Mouse (Mus musculus) adrenal gland, adult 10 weeks (tissue): ENCODE data around the gene Olfr115. TPM values are rescaled to one million over a fixed set of nuclear protein-coding genes. Genes with fewer than 3 reads are reported as not detected.

Experiments used
- polyA plus RNA-seq: library from polyadenylated mRNA; stranded (reverse); fragments of 350-450 nt; fragmentation: Illumina TruSeq; extraction: RNeasy Lipid Tissue Mini Kit (QIAGEN cat#74804); gene quantifications from one replicate; pipeline ENCODE4 v1.2.3, GENCODE M21; 2014; ENCODE audit warnings: low read depth, low replicate concordance

The Olfr115 gene
- not detected for polyA plus RNA-seq

GRCm38 (mm10) chr17:37627009-37627408, at the start of gene Olfr115, which contains the start of gene Olfr116:
Gene Olfr115 (minus strand): TSS chr17:37627109.
Gene Olfr116 (minus strand): TSS chr17:37627199.

GRCm38 (mm10) chr17:37666688-37667087, 39.8 kb upstream of the Olfr115 start, which contains the start of gene Olfr118:
Gene Olfr118 (plus strand): TSS chr17:37666988.

GRCm38 (mm10) chr17:37663682-37664081, 36.8 kb upstream of the Olfr115 start, which contains the start of gene Olfr117:
Gene Olfr117 (minus strand): TSS chr17:37663782.

DNA sequence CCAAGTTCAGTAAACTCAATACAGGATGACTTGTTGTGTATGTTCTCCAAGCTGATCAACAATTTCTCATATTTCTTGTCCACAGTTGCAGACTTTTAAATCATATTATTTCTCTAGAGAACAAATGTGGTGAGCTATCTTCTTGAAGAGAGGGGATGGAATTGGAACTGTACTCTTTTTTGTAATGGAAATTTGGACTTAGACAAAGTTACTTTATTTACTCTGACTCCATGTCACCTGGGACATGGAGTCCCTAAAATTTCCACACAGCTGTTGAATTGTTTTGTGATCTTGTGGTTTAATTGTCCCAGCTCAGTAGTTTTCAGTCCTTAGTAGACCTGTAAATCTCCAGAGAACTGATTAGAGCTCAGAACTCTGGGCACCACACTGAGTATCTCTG, 34.3 kb downstream of the Olfr115 start, which contains the start of gene Olfr114:
Gene Olfr114, minus strand, starts transcription at position 101 of the 400 bp plus-strand sequence.

DNA sequence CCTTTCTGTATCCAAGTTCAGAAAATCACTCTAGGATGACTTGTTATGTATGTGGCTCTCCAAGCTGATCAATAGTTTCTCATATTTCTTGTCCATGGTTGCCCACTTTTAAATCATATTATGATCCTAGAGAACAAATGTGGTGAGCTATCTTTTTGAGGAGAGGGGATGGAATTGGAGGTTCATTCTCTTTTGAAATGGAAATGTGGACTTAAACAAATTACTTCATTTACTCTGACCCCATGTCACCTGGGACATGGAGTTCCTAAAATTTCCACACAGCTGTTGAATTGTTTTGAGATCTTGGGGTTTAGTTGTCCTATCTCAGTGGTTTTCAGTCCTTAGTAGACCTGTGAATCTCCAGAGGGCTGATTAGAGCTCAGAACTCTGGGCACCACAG, 49.3 kb downstream of the Olfr115 start, which contains the start of gene Olfr113:
Gene Olfr113, minus strand, starts transcription at position 101 of the 400 bp plus-strand sequence.

DNA sequence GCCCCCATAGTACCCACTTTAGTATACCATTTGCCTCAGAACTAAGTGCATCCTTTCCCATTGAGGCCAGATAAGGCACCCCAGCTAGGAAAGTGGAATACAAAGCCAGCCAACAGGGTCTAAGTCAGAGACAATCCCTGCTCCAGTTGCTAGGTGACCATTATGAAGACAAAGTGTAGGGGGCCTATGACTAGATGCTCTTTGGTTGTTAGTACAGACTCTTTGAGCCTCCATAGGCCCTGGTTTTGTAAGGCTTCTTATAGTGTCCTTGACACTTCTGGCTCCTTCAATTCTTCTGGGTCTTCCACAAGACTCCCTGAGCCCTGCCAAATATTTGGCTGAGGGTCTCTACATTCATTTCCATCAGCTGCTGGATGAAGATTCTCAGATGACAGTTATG, 57.6 kb downstream of the Olfr115 start, which contains the start of gene Olfr112:
Gene Olfr112, minus strand, starts transcription at position 101 of the 400 bp plus-strand sequence.

Other genes starting within 250 kb of the Olfr115 start
- not detected for gene Olfr105-ps, start 248.1 kb downstream of the Olfr115 start, polyA plus RNA-seq
- gene Olfr106-ps, start 236.7 kb downstream of the Olfr115 start, polyA plus RNA-seq: not detected
- gene Olfr107, start 227.9 kb downstream of the Olfr115 start, polyA plus RNA-seq: not detected
- gene Olfr108, start 181.6 kb downstream of the Olfr115 start, polyA plus RNA-seq: not detected
- not detected for gene Olfr109, start 168.2 kb downstream of the Olfr115 start, polyA plus RNA-seq
- 0.52 TPM for gene H2-M2, start 143.6 kb downstream of the Olfr115 start, polyA plus RNA-seq
- not detected for gene Olfr110, start 134.6 kb downstream of the Olfr115 start, polyA plus RNA-seq
- gene Olfr111, start 119.1 kb downstream of the Olfr115 start, polyA plus RNA-seq: not detected
- not detected for gene Olfr112, start 57.7 kb downstream of the Olfr115 start, polyA plus RNA-seq
- gene Olfr113, start 49.4 kb downstream of the Olfr115 start, polyA plus RNA-seq: not detected
- not detected for gene Olfr114, start 34.4 kb downstream of the Olfr115 start, polyA plus RNA-seq
- gene Olfr116, start 90 bp upstream of the Olfr115 start, polyA plus RNA-seq: not detected
- not detected for gene Olfr117, start 36.7 kb upstream of the Olfr115 start, polyA plus RNA-seq
- not detected for gene Olfr118, start 39.9 kb upstream of the Olfr115 start, polyA plus RNA-seq
- not detected for gene Olfr119, start 69.5 kb upstream of the Olfr115 start, polyA plus RNA-seq
- not detected for gene Olfr120, start 94.7 kb upstream of the Olfr115 start, polyA plus RNA-seq
- gene Olfr121, start 121.7 kb upstream of the Olfr115 start, polyA plus RNA-seq: not detected
- gene Olfr122, start 141.5 kb upstream of the Olfr115 start, polyA plus RNA-seq: not detected
- gene Olfr123, start 166.4 kb upstream of the Olfr115 start, polyA plus RNA-seq: not detected
- gene Olfr124, start 172.8 kb upstream of the Olfr115 start, polyA plus RNA-seq: not detected
- not detected for gene Olfr125, start 205.8 kb upstream of the Olfr115 start, polyA plus RNA-seq
- not detected for gene Olfr126, start 220.4 kb upstream of the Olfr115 start, polyA plus RNA-seq